Mouse (Mus musculus) kidney, embryonic 16.5 days (tissue): ENCODE data around the gene Ano3. TPM values are rescaled to one million over a fixed set of nuclear protein-coding genes. Genes with fewer than 3 reads are reported as not detected.

Experiments
- ATAC-seq: fragments of 200-750 bp; cut with Nextera tagmentation; 2 replicates; pipeline ENCODE4 v1.8.0; 2017; ENCODE audit warnings: moderate TSS enrichment; ENCODE audit not compliant: low FRiP score, low TSS enrichment
- H3K27ac ChIP-seq: fragments of 300-500 bp; sonication (generic); 2 replicates; pipeline ENCODE4 v1.5.1; 2014; ENCODE audit warnings: low read length
- H3K27me3 ChIP-seq: fragments of 300-500 bp; sonication (generic); 2 replicates; pipeline ENCODE4 v1.6.1; 2014; ENCODE audit warnings: low read length, control low read depth, mixed read lengths; ENCODE audit not compliant: insufficient read depth
- H3K36me3 ChIP-seq: fragments of 300-500 bp; sonication (generic); 2 replicates; pipeline ENCODE4 v1.6.1; 2014; ENCODE audit warnings: low read length, control low read depth, mixed read lengths; ENCODE audit not compliant: insufficient read depth
- H3K4me1 ChIP-seq: fragments of 300-500 bp; sonication (generic); 2 replicates; pipeline ENCODE4 v1.6.1; 2014; ENCODE audit warnings: low read length, control low read depth, mixed read lengths; ENCODE audit not compliant: insufficient read depth
- H3K4me2 ChIP-seq: fragments of 300-500 bp; sonication (generic); replicated peaks from 2 replicates; pipeline ENCODE4 v1.6.1; 2014; ENCODE audit warnings: low read depth, low read length
- H3K4me3 ChIP-seq: fragments of 300-500 bp; sonication (generic); 2 replicates; pipeline ENCODE4 v1.5.1; 2014; ENCODE audit warnings: mild to moderate bottlenecking, low read length
- H3K9ac ChIP-seq: fragments of 300-500 bp; sonication (generic); replicated peaks from 2 replicates; pipeline ENCODE4 v1.6.1; 2014; ENCODE audit warnings: low read length
- H3K9me3 ChIP-seq: fragments of 300-500 bp; sonication (generic); 2 replicates; pipeline ENCODE4 v1.6.1; 2016; ENCODE audit warnings: low read length, control low read depth
- WGBS: fragments of 180-500 bp; shearing (Covaris S2); extraction: QIAGEN DNeasy Blood & Tissue Kit; methylation state at CpG from one replicate; pipeline ENCODE4 v1.1.7; 2014; 5-methylcytosine and 5-hydroxymethylcytosine counted together
- polyA plus RNA-seq: library from polyadenylated mRNA; unstranded; fragments of >200 nt; fragmentation: Nextera tagmentation; extraction: Ambion mirVana; gene quantifications from 2 replicates; pipeline ENCODE4 v1.2.1, GENCODE M21; 2015

Gene Ano3
- polyA plus RNA-seq, 1 experiment from 2014 or later: 0.50 TPM

- no peak overlapping the region for H3K9ac ChIP-seq
- no peaks in the 10 kb centered on the region for H3K27me3 ChIP-seq
- 8% methylated on average over 20 of the region's 20 CpGs for WGBS
- peak overlapping the region; percentile 46 for H3K4me2 ChIP-seq
- H3K36me3 ChIP-seq: no peaks in the 10 kb centered on the region
- H3K9me3 ChIP-seq: no peaks in the 10 kb centered on the region
- H3K4me3 ChIP-seq: peak overlapping the region; percentile 29
- ATAC-seq: peak; percentile 97
- H3K4me1 ChIP-seq: peaks cover 3% of the 10 kb centered on the region; the same call in 1 of the 2 replicates
- H3K27ac ChIP-seq: no peak overlapping the region
These were observed 868 bp downstream of the Ano3 start for GRCm38 (mm10) chr2:110949679-110950431.

- Histone ChIP-seq H3K4me3 (no peak overlapping the region), H3K27me3 (no peaks in the 10 kb centered on the region), H3K27ac (no peak overlapping the region), H3K9me3 (no peaks in the 10 kb centered on the region), H3K9ac (no peak overlapping the region), H3K36me3 (no peaks in the 10 kb centered on the region), H3K4me2 (no peak overlapping the region), H3K4me1 (peaks cover 1% of the 10 kb centered on the region; the same call in 1 of the 2 replicates)
- WGBS: 37% methylated on average over 1 of the region's 1 CpGs
- no peak for ATAC-seq
These were observed 5.6 kb downstream of the Ano3 start for GRCm38 (mm10) chr2:110945171-110945570.

GRCm38 (mm10) chr2:110935691-110936090 lies 15.0 kb downstream of the Ano3 start:
- H3K27me3 ChIP-seq: no peaks in the 10 kb centered on the region
- H3K4me3 ChIP-seq: no peak overlapping the region
- H3K4me2 ChIP-seq: no peak overlapping the region
- H3K9me3 ChIP-seq: no peaks in the 10 kb centered on the region
- no peaks in the 10 kb centered on the region for H3K4me1 ChIP-seq
- H3K27ac ChIP-seq: no peak overlapping the region
- no peak for ATAC-seq
- no peak overlapping the region for H3K9ac ChIP-seq
- H3K36me3 ChIP-seq: no peaks in the 10 kb centered on the region

- no peaks in the 10 kb centered on the region for H3K36me3 ChIP-seq
- no peak for ATAC-seq
- H3K4me1 ChIP-seq: no peaks in the 10 kb centered on the region
- H3K27ac ChIP-seq: no peak overlapping the region
- H3K4me2 ChIP-seq: no peak overlapping the region
- no peak overlapping the region for H3K9ac ChIP-seq
- no peaks in the 10 kb centered on the region for H3K27me3 ChIP-seq
- no peak overlapping the region for H3K4me3 ChIP-seq
- no peaks in the 10 kb centered on the region for H3K9me3 ChIP-seq
These were observed 21.6 kb downstream of the Ano3 start for GRCm38 (mm10) chr2:110929126-110929525.

DNA sequence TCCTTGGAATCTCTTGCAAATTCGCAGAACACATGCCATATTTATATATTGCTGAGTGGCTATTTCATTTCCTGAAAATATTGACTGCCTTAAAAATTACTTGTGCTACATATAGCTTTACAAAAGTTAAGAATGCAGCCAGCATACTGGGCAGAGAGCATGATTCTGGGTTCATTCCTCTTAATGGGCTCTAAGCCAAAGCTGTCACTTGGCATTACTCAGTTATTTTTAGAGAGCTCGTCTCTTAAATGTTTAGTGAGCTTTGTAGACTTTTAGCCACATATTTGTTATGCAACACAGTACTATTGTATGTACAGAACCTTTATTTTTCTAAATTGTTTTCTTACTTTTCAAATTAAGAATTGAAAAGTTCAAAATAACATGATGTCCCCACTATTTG lies 41.2 kb downstream of the Ano3 start:
- H3K9me3 ChIP-seq: no peaks in the 10 kb centered on the region

GRCm38 (mm10) chr2:110906473-110906872 lies 44.2 kb downstream of the Ano3 start:
- whole genome bisulfite sequencing: 74% methylated on average over 3 of the region's 3 CpGs
- no peak for ATAC-seq
- Histone ChIP-seq H3K27ac (no peak overlapping the region), H3K4me1 (no peaks in the 10 kb centered on the region), H3K27me3 (no peaks in the 10 kb centered on the region), H3K9ac (no peak overlapping the region), H3K4me2 (no peak overlapping the region), H3K36me3 (no peaks in the 10 kb centered on the region), H3K4me3 (no peak overlapping the region), H3K9me3 (no peaks in the 10 kb centered on the region)

More for the DNA sequence above, 41.2 kb downstream of the Ano3 start:
- H3K27ac ChIP-seq: no peak overlapping the region
- H3K4me2 ChIP-seq: no peak overlapping the region
- ATAC-seq: no peak
- no peak overlapping the region for H3K9ac ChIP-seq
- WGBS: 70% methylated on average over 2 of the region's 2 CpGs
- no peaks in the 10 kb centered on the region for H3K36me3 ChIP-seq
- H3K4me3 ChIP-seq: no peak overlapping the region
- H3K27me3 ChIP-seq: no peaks in the 10 kb centered on the region
- no peaks in the 10 kb centered on the region for H3K4me1 ChIP-seq

DNA sequence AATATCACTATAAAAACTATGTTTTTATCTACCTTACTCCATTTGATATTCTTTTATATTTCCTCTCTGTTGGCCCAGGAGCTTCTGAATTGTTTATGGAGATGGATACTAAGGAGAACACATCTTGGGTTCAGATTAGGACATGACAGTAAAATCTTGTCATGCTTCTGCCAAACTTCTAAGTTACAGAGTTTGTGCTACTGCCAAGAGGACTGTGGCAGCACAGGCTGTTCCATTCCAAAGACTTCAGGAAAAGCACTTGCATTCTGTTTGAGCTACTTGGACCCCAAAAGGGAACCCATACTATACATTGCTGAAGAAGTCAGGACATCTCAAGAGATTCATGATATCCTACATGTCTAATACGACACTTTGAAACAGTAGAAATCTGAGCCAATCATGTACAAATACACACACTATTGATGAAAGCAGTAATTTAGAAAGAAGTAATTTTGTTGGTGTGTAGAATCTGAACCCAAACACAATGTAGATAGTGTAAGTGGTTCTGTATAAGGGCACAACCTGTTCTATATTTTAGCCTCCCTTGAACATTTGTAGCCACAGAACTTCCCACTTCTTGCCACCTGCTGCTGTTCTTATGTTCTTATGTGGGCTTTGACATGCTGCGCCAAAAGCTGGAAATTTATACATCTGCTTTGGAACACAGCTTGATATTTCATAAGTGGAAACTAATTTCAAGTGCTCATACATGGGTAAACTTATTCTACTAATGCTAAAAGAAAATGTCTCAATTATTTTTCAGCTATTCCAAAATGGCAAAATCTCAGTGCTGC lies 54.0 kb downstream of the Ano3 start:
- Histone ChIP-seq H3K27ac (no peak overlapping the region), H3K36me3 (no peaks in the 10 kb centered on the region), H3K4me3 (no peak overlapping the region), H3K9ac (no peak overlapping the region), H3K4me2 (no peak overlapping the region), H3K27me3 (no peaks in the 10 kb centered on the region), H3K9me3 (no peaks in the 10 kb centered on the region), H3K4me1 (no peaks in the 10 kb centered on the region)
- WGBS: 92% methylated on average over 2 of the region's 2 CpGs
- no peak for ATAC-seq

- no peaks in the 10 kb centered on the region for H3K9me3 ChIP-seq
- no peak overlapping the region for H3K27ac ChIP-seq
- no peaks in the 10 kb centered on the region for H3K36me3 ChIP-seq
- no peak overlapping the region for H3K4me2 ChIP-seq
- ATAC-seq: no peak
- H3K9ac ChIP-seq: no peak overlapping the region
- WGBS: 86% methylated on average over 4 of the region's 4 CpGs
- H3K4me1 ChIP-seq: no peaks in the 10 kb centered on the region
- H3K27me3 ChIP-seq: no peaks in the 10 kb centered on the region
- no peak overlapping the region for H3K4me3 ChIP-seq
These were observed 79.1 kb downstream of the Ano3 start for GRCm38 (mm10) chr2:110871650-110872049.

DNA sequence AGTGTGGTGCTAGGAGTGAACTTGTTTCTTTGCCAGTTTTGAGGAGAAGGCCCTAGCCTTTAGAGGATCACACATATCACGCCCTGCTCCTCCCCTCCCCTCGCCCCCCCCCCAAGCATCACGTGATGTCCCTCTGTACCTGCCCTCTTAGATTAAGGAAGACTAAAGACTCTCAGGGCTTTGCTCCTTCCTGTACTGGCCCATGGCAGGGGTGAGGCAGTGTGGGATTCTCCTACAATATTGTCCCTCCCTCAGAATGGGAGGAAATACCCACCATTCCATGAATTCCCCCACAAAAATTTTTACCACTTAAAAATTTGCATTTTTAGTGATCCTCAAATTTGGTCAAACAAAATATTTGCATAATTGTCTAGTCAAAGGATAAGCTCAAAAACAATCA lies 85.1 kb downstream of the Ano3 start:
- Histone ChIP-seq H3K9ac (no peak overlapping the region), H3K27ac (no peak overlapping the region), H3K4me3 (no peak overlapping the region), H3K9me3 (no peaks in the 10 kb centered on the region), H3K4me2 (no peak overlapping the region), H3K4me1 (no peaks in the 10 kb centered on the region), H3K27me3 (no peaks in the 10 kb centered on the region), H3K36me3 (no peaks in the 10 kb centered on the region)
- no peak for ATAC-seq
- WGBS: 60% methylated on average over 3 of the region's 3 CpGs

GRCm38 (mm10) chr2:110863376-110863775 lies 87.3 kb downstream of the Ano3 start:
- Histone ChIP-seq H3K9ac (no peak overlapping the region), H3K27ac (no peak overlapping the region), H3K36me3 (no peaks in the 10 kb centered on the region), H3K4me1 (no peaks in the 10 kb centered on the region), H3K4me2 (no peak overlapping the region), H3K9me3 (no peaks in the 10 kb centered on the region), H3K4me3 (no peak overlapping the region), H3K27me3 (no peaks in the 10 kb centered on the region)
- ATAC-seq: no peak
- WGBS: 95% methylated on average over 4 of the region's 4 CpGs
